Mouse (Mus musculus) heart, embryonic 16.5 days (tissue): Measurements from ENCODE around the gene Twf2. TPM values are rescaled to one million over a fixed set of nuclear protein-coding genes. Genes with fewer than 3 reads are reported as not detected.

ENCODE experiments used
- ATAC-seq: fragments of 200-750 bp; cut with Nextera tagmentation; replicated peaks from 2 replicates; pipeline ENCODE4 v1.8.0; 2017; ENCODE audit warnings: moderate number of reproducible peaks; ENCODE audit not compliant: insufficient read depth, low FRiP score; ENCODE audit errors: extremely low read depth
- H3K27ac ChIP-seq: fragments of 300-500 bp; sonication (generic); 2 replicates; pipeline ENCODE4 v1.5.1; 2014; ENCODE audit warnings: mild to moderate bottlenecking, low read length, control low read depth, moderate library complexity
- H3K27me3 ChIP-seq: fragments of 300-500 bp; sonication (generic); 2 replicates; pipeline ENCODE4 v1.6.1; 2014; ENCODE audit warnings: low read length, mixed read lengths; ENCODE audit not compliant: control insufficient read depth, insufficient read depth
- H3K36me3 ChIP-seq: fragments of 300-500 bp; sonication (generic); 2 replicates; pipeline ENCODE4 v1.6.1; 2014; ENCODE audit not compliant: control insufficient read depth, insufficient read depth
- H3K4me1 ChIP-seq: fragments of 300-500 bp; sonication (generic); 2 replicates; pipeline ENCODE4 v1.6.1; 2014; ENCODE audit warnings: low read length, mixed read lengths; ENCODE audit not compliant: control insufficient read depth, insufficient read depth
- H3K4me2 ChIP-seq: fragments of 300-500 bp; sonication (generic); 2 replicates; pipeline ENCODE4 v1.6.1; 2014; ENCODE audit warnings: low read depth, mild to moderate bottlenecking, control low read depth, low read length
- H3K4me3 ChIP-seq: fragments of 300-500 bp; sonication (generic); 2 replicates; pipeline ENCODE4 v1.5.1; 2014; ENCODE audit warnings: mild to moderate bottlenecking, control low read depth, low read length
- H3K9ac ChIP-seq: fragments of 300-500 bp; sonication (generic); 2 replicates; pipeline ENCODE4 v1.6.1; 2014; ENCODE audit warnings: low read length, control low read depth
- H3K9me3 ChIP-seq: fragments of 300-500 bp; sonication (generic); replicated peaks from 2 replicates; pipeline ENCODE4 v1.6.1; 2016; ENCODE audit warnings: low read length; ENCODE audit not compliant: control insufficient read depth
- WGBS: fragments of 180-500 bp; shearing (Covaris S2); extraction: QIAGEN DNeasy Blood & Tissue Kit; methylation state at CpG from one replicate; pipeline ENCODE4 v1.1.7; 2014; 5-methylcytosine and 5-hydroxymethylcytosine counted together
- polyA plus RNA-seq: library from polyadenylated mRNA; unstranded; fragments of >200 nt; fragmentation: Nextera tagmentation; extraction: Ambion mirVana; gene quantifications from 2 replicates; pipeline ENCODE4 v1.2.1, GENCODE M21; 2015

Twf2 gene
- polyA plus RNA-seq, 1 experiment from 2014 or later, result 61.6 TPM

DNA sequence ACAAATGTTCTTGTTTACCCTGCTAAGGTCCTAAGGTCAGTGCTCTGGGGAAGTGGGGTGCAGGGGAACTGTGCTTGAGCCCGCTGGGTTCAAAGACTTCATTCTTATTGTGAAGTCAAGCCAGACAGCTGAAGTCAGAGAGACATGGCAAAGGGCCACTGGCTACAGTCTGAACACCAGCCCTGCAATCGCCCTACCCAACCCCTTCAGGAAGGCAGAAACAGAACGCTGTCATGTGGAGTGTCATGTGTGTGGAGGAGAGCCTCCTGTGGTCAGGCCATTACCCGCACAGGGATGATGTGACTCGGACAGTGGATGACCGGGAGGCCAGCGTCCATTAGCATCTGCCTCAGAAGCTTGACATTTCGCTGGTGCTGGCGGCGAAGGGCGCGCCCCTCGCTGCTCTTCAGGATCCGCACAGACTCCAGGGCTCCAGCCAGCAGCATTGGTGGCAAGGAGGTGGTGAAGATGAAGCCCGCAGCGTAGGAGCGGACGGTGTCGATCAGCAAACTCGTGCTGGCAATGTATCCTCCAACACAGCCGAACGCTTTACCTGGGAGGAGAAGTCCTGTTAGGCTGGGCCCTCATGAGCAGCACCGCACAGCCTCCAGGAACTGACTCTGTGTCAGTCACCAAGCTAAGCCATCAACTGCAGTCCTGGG lies 33.4 kb downstream of the Twf2 start:
- Histone ChIP-seq H3K9ac (no peak overlapping the region), H3K27me3 (no peaks in the 10 kb centered on the region), H3K27ac (no peak overlapping the region), H3K36me3 (peaks cover 68% of the 10 kb centered on the region), H3K9me3 (no peaks in the 10 kb centered on the region), H3K4me3 (no peak overlapping the region), H3K4me1 (0 out of 2 replicates have a peak, but pooled peaks cover 5% of the 10 kb centered on the region), H3K4me2 (no peak overlapping the region)
- ATAC-seq, result no peak
- 92% methylated on average over 23 of the region's 23 CpGs for WGBS

DNA sequence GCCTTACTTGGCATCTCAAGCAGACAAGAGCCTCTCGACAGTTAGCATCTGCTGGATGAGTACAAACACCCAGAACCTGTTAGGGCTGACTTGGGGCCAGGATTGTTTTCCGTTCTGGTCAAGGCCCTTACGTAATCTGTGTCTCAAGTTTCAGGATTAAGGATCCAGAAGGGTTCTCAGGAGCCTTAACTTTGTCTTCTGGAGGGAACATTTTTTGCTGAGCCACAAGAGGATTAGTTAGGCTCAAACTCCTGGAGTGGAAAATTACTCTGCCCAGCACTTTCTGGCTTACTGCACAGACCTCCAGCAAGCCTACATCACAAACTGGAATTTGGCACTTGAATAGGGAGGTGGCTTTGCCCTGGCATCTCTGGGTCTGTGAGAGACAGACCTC lies 33.9 kb downstream of the Twf2 start:
- H3K4me1 ChIP-seq, result 0 out of 2 replicates have a peak, but pooled peaks cover 5% of the 10 kb centered on the region
- peaks cover 73% of the 10 kb centered on the region for H3K36me3 ChIP-seq
- no peak overlapping the region for H3K27ac ChIP-seq
- H3K4me3 ChIP-seq, result no peak overlapping the region
- no peak overlapping the region for H3K4me2 ChIP-seq
- WGBS, result 72% methylated on average over 3 of the region's 3 CpGs
- H3K9me3 ChIP-seq, result no peaks in the 10 kb centered on the region
- no peaks in the 10 kb centered on the region for H3K27me3 ChIP-seq
- no peak for ATAC-seq
- H3K9ac ChIP-seq, result no peak overlapping the region

DNA sequence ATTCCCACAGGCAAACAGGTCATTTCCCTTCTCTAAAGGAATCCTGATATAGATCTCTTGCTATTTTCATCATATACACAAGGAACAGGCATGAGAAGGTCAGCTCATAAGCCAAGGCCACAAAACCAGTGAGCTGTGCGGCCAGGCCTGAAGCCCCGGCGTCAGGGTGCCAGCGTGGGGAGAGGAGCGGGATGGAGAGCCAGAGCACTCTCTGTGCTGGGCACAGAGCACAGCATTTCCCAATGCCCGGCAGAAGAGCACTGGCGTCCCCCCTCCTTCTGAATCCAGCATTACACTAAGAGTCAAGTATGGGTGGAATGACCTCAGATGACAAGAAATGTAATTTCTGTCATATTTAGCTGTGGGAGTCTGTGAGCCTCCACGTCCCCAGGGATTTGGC lies 34.5 kb downstream of the Twf2 start:
- Histone ChIP-seq H3K4me2 (no peak overlapping the region), H3K9me3 (no peaks in the 10 kb centered on the region), H3K4me1 (0 out of 2 replicates have a peak, but pooled peaks cover 5% of the 10 kb centered on the region), H3K9ac (no peak overlapping the region), H3K36me3 (peaks cover 76% of the 10 kb centered on the region), H3K27ac (no peak overlapping the region), H3K27me3 (no peaks in the 10 kb centered on the region), H3K4me3 (no peak overlapping the region)
- no peak for ATAC-seq
- WGBS, result 85% methylated on average over 8 of the region's 8 CpGs

DNA sequence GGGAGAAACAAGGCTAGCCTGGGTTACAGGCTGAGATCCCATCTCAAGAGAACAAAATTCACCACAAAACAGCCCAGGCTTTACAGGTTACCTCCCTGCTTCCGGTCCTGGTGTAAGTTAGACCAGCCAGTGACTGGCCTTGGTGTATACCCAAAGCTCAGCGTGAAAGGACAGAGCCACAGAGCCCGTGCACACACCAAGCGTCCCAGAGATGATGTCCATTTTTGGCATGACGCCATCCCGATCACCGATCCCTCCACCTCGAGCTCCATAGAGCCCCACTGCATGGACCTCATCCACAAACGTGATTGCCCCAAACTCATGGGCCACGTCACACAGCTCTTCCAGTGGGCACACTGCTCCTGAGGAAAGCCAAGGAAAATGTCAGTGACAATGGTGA lies 35.0 kb downstream of the Twf2 start:
- no peak overlapping the region for H3K4me3 ChIP-seq
- no peaks in the 10 kb centered on the region for H3K9me3 ChIP-seq
- WGBS, result 90% methylated on average over 10 of the region's 10 CpGs
- ATAC-seq, result no peak
- H3K4me2 ChIP-seq, result no peak overlapping the region
- H3K27me3 ChIP-seq, result no peaks in the 10 kb centered on the region
- no peak overlapping the region for H3K9ac ChIP-seq
- H3K27ac ChIP-seq, result no peak overlapping the region
- peaks cover 76% of the 10 kb centered on the region for H3K36me3 ChIP-seq
- H3K4me1 ChIP-seq, result 0 out of 2 replicates have a peak, but pooled peaks cover 5% of the 10 kb centered on the region

DNA sequence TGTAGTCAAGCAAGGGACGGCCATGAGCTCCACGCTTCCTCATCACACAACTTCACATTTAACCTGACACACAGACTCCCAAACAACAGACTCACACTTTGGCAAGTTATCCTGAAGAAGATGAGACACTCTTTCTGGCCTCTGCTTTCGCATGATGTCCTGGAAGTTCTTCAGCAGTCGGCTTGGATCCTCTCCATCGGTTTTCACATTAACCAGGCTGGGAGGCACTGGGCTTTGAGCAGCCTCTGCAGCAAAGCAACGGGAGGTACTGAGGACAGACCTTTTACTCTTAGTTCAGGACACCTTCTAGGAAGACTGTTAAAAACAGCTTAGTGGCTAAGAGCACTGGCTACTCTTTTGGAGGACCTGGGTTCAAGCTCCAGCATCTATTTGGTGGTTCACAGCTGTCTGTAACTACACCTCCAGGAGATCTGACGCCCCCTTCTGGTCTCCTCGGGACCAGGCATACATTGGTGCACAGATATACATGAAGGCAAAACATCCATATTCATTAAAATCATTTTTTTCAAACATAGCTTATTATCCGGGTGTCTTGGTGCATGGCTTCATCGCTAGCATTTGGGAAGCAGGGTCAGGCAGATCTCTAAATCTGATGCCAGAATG lies 38.7 kb downstream of the Twf2 start:
- H3K4me3 ChIP-seq, result no peak overlapping the region
- H3K27me3 ChIP-seq, result no peaks in the 10 kb centered on the region
- no peak overlapping the region for H3K9ac ChIP-seq
- no peak overlapping the region for H3K4me2 ChIP-seq
- no peak overlapping the region for H3K27ac ChIP-seq
- no peak for ATAC-seq
- 85% methylated on average over 10 of the region's 10 CpGs for WGBS
- H3K9me3 ChIP-seq, result no peaks in the 10 kb centered on the region
- H3K4me1 ChIP-seq, result peaks cover 8% of the 10 kb centered on the region
- peaks cover 56% of the 10 kb centered on the region for H3K36me3 ChIP-seq

DNA sequence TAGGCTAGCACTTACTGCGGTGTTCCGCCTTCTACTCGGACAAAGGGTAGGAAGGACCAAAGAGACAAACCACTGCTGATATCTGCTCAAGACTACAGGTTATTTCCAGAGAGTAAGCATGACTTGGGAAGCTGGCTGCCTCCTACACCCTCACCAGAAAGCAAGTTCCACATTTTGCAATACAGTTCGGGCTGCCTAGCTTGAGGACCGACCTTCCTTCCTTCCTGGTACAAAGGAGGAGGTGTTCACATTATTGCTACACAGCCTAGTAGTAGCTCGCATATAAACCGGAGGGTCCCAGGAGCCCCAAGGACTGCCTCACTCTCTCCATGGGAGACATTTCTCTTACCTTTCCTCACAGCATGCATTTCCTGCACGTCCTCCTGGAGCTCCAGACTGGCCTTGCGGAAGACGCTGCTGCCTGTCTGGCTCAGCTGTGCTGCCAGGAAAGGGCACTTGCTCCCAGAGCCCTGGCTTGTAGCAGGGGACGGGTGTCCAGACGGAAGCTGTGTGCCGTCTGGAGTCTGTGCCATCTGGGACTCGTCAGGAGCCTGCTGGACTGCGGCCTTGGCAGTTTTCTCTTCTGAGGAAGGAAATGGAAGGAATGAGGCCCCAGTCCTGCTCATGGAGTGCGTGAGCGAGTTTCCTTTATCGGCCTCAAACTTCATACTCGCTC lies 40.0 kb downstream of the Twf2 start:
- no peak for ATAC-seq

DNA sequence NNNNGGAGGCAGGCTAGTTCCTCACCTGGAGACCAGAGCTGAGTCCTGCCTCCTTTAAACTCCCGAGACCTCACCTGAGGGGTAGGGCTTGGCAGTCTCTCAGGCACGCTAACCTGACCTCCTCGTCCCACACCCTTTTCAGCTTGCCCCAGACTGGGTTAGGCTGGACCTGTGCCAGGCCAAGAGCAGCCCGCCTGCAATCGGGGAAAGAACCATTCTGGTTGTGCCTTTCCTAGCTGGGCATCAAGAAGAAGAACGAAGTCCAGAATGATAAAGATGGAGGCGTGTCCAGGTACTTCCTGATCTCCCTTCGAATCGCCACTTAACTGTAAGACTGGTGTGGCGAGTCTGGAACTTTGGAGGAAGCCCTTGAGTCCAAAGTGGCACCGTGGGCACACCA lies 46.6 kb downstream of the Twf2 start:
- peak overlapping the region; percentile 57 for H3K27ac ChIP-seq
- H3K4me1 ChIP-seq, result peaks cover 12% of the 10 kb centered on the region
- 73% methylated on average over 11 of the region's 11 CpGs for WGBS
- H3K4me2 ChIP-seq, result no peak overlapping the region
- H3K4me3 ChIP-seq, result no peak overlapping the region
- H3K9ac ChIP-seq, result no peak overlapping the region
- no peaks in the 10 kb centered on the region for H3K27me3 ChIP-seq
- H3K36me3 ChIP-seq, result 0 out of 2 replicates have a peak, but pooled peaks cover 4% of the 10 kb centered on the region
- H3K9me3 ChIP-seq, result no peaks in the 10 kb centered on the region
- ATAC-seq, result no peak

More for the DNA sequence above, 40.0 kb downstream of the Twf2 start:
- H3K27ac ChIP-seq, result peak overlapping the region; percentile 70
- 0 out of 2 replicates have a peak overlapping the region, but pooled peaks have one; percentile 25 for H3K9ac ChIP-seq
- peaks cover 43% of the 10 kb centered on the region for H3K36me3 ChIP-seq
- H3K4me2 ChIP-seq, result 0 out of 2 replicates have a peak overlapping the region, but pooled peaks have one; percentile 15
- 52% methylated on average over 19 of the region's 19 CpGs for WGBS
- no peaks in the 10 kb centered on the region for H3K27me3 ChIP-seq
- H3K4me3 ChIP-seq, result no peak overlapping the region
- no peaks in the 10 kb centered on the region for H3K9me3 ChIP-seq
- peaks cover 10% of the 10 kb centered on the region for H3K4me1 ChIP-seq

DNA sequence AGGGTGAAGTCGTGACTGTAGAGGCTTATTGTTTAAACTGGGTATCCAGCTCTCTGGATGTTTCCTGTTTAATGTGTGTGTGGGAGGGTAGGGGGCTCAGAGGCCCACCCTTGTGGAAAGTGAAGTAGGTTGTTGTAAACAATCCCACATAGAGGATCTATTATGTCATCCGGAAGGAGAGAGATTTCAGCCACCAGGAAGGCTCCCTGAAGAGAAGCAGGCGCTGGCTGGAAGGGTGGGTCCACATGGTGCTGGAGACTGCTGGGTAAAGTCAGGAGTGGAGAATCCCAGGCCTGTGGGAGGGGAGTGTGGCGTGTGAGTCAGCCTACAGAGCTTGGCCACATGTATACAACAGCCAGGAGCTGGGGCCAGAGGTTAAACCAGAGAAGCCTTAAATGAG lies 47.3 kb downstream of the Twf2 start:
- no peak overlapping the region for H3K4me3 ChIP-seq
- peaks cover 12% of the 10 kb centered on the region for H3K4me1 ChIP-seq
- no peak; the same call in 1 of the 2 replicates for ATAC-seq
- H3K27me3 ChIP-seq, result no peaks in the 10 kb centered on the region
- no peak overlapping the region for H3K4me2 ChIP-seq
- 0 out of 2 replicates have a peak, but pooled peaks cover 1% of the 10 kb centered on the region for H3K36me3 ChIP-seq
- H3K27ac ChIP-seq, result peak overlapping the region; percentile 57
- no peaks in the 10 kb centered on the region for H3K9me3 ChIP-seq
- 36% methylated on average over 4 of the region's 4 CpGs for WGBS
- H3K9ac ChIP-seq, result no peak overlapping the region

DNA sequence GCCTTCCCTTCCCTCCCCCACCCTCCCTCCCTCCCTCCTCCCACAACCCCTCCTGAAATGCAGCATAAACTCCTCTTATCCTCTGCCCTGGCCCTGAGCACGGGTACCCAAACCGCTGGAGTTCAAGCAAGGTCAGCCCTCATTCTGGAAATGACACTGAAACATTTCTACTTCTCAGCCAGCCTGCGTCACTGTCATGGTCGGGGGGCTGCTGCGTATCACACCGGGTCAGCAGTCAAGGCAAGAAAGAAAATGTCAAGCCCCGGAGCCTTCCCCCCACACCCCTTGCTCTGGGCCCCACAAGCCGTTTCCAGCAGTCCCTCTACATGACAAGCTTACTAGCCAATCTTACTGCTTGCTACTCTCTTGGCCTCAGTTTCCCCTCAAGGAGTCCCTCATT lies 48.2 kb downstream of the Twf2 start:
- H3K4me3 ChIP-seq, result no peak overlapping the region
- 58% methylated on average over 8 of the region's 8 CpGs for WGBS
- no peaks in the 10 kb centered on the region for H3K27me3 ChIP-seq
- no peaks in the 10 kb centered on the region for H3K9me3 ChIP-seq
- no peaks in the 10 kb centered on the region for H3K36me3 ChIP-seq
- ATAC-seq, result no peak
- no peak overlapping the region for H3K4me2 ChIP-seq
- no peak overlapping the region for H3K9ac ChIP-seq
- H3K4me1 ChIP-seq, result peaks cover 12% of the 10 kb centered on the region
- H3K27ac ChIP-seq, result no peak overlapping the region; the same call in 1 of the 2 replicates
